7 mouse cellular contexts compared by ENCODE assay signal in the genomic region with DNA sequence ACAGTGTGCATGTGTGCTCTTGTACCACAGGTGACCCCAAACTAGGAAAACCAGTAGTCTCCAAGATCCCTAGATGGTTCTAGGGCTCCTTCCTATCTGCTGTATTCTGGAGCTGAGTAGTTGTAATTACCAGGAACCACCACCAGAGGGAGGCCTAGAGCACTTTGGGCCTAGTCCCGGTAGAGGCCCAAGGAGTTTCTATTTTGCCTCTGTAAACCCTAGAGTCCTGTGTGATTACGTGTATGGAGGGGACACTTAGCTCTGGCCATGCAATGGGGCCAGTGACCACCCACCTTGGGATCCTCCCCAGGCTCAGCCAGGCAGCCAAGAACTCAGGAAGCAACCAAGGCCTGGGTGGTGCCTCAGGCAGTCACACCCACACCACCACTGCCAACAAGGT. TPM values are rescaled to one million over a fixed set of nuclear protein-coding genes. Genes with fewer than 3 reads are reported as not detected.
DNase-seq lines count a peak whose midpoint lies in the region; ATAC-seq lines count a peak whose summit lies in the region.

No protein-coding gene starts in this region.

- H3K9me3 ChIP-seq in forebrain, embryonic 14.5 days (replicated peaks; ENCODE audit: control insufficient read depth, low read length), result no peaks in the 10 kb centered on the region
- no peaks in the 10 kb centered on the region for H3K9me3 ChIP-seq in hindbrain, embryonic 11.5 days (ENCODE audit: control insufficient read depth, low read length)

- H3K4me2 ChIP-seq in forebrain, embryonic 14.5 days (ENCODE audit: low read length), result no peak overlapping the region
- no peak overlapping the region for H3K4me2 ChIP-seq in hindbrain, embryonic 11.5 days (replicated peaks; ENCODE audit: low read depth, low read length)

- WGBS in forebrain, embryonic 14.5 days, result 4% methylated on average over 2 of the region's 2 CpGs
- WGBS in hindbrain, embryonic 11.5 days, result 9% methylated on average over 2 of the region's 2 CpGs

- intact Hi-C loops in left cerebral cortex, postnatal 10 days (cut with DNase I), result no loop called here

- H3K27me3 ChIP-seq in forebrain, embryonic 14.5 days (replicated peaks; ENCODE audit: control insufficient read depth, insufficient read depth, low read length), result 0 out of 2 replicates have a peak, but pooled peaks cover 3% of the 10 kb centered on the region
- H3K27me3 ChIP-seq in hindbrain, embryonic 11.5 days (ENCODE audit: control insufficient read depth, insufficient read depth, low read length), result peaks cover 8% of the 10 kb centered on the region

- peak; percentile 84 for DNase-seq in R1 (ENCODE audit: low read depth, low spot score)
- DNase-seq in cerebellum, adult 11 months, result peak; percentile 78
- DNase-seq in forebrain, embryonic 14.5 days (ENCODE audit: low spot score), result peak; percentile 86
- DNase-seq in hindbrain, embryonic 11.5 days (ENCODE audit: low spot score), result peak; percentile 91
- peak; percentile 66 to 80 for DNase-seq in left cerebral cortex, postnatal 10 days (ENCODE audit: extremely low spot score in 1 of 2, low spot score in 2 of 2)
- DNase-seq in right cerebral cortex, postnatal 25 days, result peak; percentile 75

- no peak overlapping the region for H3K4me3 ChIP-seq in forebrain, embryonic 14.5 days (ENCODE audit: low read depth, low read length)
- H3K4me3 ChIP-seq in hindbrain, embryonic 11.5 days (ENCODE audit: low read depth, low read length), result no peak overlapping the region

- peaks cover 4% of the 10 kb centered on the region; the same call in 1 of the 2 replicates for H3K4me1 ChIP-seq in forebrain, embryonic 14.5 days (ENCODE audit: control insufficient read depth, insufficient read depth, low read length)
- H3K4me1 ChIP-seq in hindbrain, embryonic 11.5 days (replicated peaks; ENCODE audit: control insufficient read depth, insufficient read depth, low read length), result peaks cover 8% of the 10 kb centered on the region; the same call in 1 of the 2 replicates

- no peak overlapping the region for H3K9ac ChIP-seq in forebrain, embryonic 14.5 days (ENCODE audit: low read length)
- H3K9ac ChIP-seq in hindbrain, embryonic 11.5 days (ENCODE audit: low read depth, low read length), result no peak overlapping the region

- peak; percentile 64 for ATAC-seq in forebrain, embryonic 14.5 days
- ATAC-seq in hindbrain, embryonic 11.5 days (ENCODE audit: low FRiP score), result peak; percentile 33; the same call in 1 of the 2 replicates
- peak; percentile 63 for ATAC-seq in megakaryocyte progenitor cell, adult 5-6 weeks (replicated peaks; ENCODE audit: poor library complexity)

- H3K27ac ChIP-seq in forebrain, embryonic 14.5 days (ENCODE audit: low read depth, low read length), result no peak overlapping the region
- H3K27ac ChIP-seq in hindbrain, embryonic 11.5 days (ENCODE audit: low read depth, low read length), result no peak overlapping the region

- H3K36me3 ChIP-seq in forebrain, embryonic 14.5 days (ENCODE audit: control insufficient read depth, insufficient read depth, low read length), result no peaks in the 10 kb centered on the region
- H3K36me3 ChIP-seq in hindbrain, embryonic 11.5 days (ENCODE audit: control insufficient read depth, insufficient read depth, low read length), result no peaks in the 10 kb centered on the region

RNA-seq across cellular contexts. Expression of gene Sh3bp1, which starts 3.7 kb away (rescaled TPM):
- polyA plus RNA-seq in forebrain, embryonic 14.5 days (2014; fragmentation: Nextera tagmentation; extraction: Ambion mirVana), result 4.2 and 5.8 TPM in 2 replicates
- 11.8 and 12.4 TPM in 2 replicates for polyA plus RNA-seq in hindbrain, embryonic 11.5 days (2014; fragmentation: Nextera tagmentation; extraction: Ambion mirVana)
- 1 to 10 TPM; 8.7 to 9.4 TPM for total RNA-seq in left cerebral cortex, postnatal 10 days (2021)
- 42.5 and 55.8 TPM in 2 replicates for total RNA-seq in megakaryocyte progenitor cell, adult 5-6 weeks (2015)
- 18.9 and 22.9 TPM in 2 replicates for total RNA-seq in megakaryocyte progenitor cell, adult 5-6 weeks (2017)

RNA-seq across cellular contexts. Expression of gene Gm49510, which starts 3.8 kb away (rescaled TPM):
- polyA plus RNA-seq in forebrain, embryonic 14.5 days (2014; fragmentation: Nextera tagmentation; extraction: Ambion mirVana), result not detected in 2 replicates
- 0.13 and 0.42 TPM in 2 replicates for polyA plus RNA-seq in hindbrain, embryonic 11.5 days (2014; fragmentation: Nextera tagmentation; extraction: Ambion mirVana)
- total RNA-seq in left cerebral cortex, postnatal 10 days (2021), result not detected
- not detected in 2 replicates for total RNA-seq in megakaryocyte progenitor cell, adult 5-6 weeks (2015)
- 1.2 and 2.6 TPM in 2 replicates for total RNA-seq in megakaryocyte progenitor cell, adult 5-6 weeks (2017)

RNA-seq across cellular contexts. Expression of gene Pdxp, which starts 10.5 kb away (rescaled TPM):
- 101 and 109 TPM in 2 replicates for polyA plus RNA-seq in forebrain, embryonic 14.5 days (2014; fragmentation: Nextera tagmentation; extraction: Ambion mirVana)
- 34.8 and 35.2 TPM in 2 replicates for polyA plus RNA-seq in hindbrain, embryonic 11.5 days (2014; fragmentation: Nextera tagmentation; extraction: Ambion mirVana)
- 100 to 1,000 TPM; 146 to 158 TPM for total RNA-seq in left cerebral cortex, postnatal 10 days (2021)
- 9.5 and 12.8 TPM in 2 replicates for total RNA-seq in megakaryocyte progenitor cell, adult 5-6 weeks (2015)
- 5.0 and 8.8 TPM in 2 replicates for total RNA-seq in megakaryocyte progenitor cell, adult 5-6 weeks (2017)

RNA-seq across cellular contexts. Expression of gene Lgals1, which starts 23.3 kb away (rescaled TPM):
- polyA plus RNA-seq in forebrain, embryonic 14.5 days (2014; fragmentation: Nextera tagmentation; extraction: Ambion mirVana), result 89.0 and 98.0 TPM in 2 replicates
- polyA plus RNA-seq in hindbrain, embryonic 11.5 days (2014; fragmentation: Nextera tagmentation; extraction: Ambion mirVana), result 390 and 438 TPM in 2 replicates
- total RNA-seq in left cerebral cortex, postnatal 10 days (2021), result 10 to 100 TPM; 24.1 to 25.3 TPM
- total RNA-seq in megakaryocyte progenitor cell, adult 5-6 weeks (2015), result 480 and 550 TPM in 2 replicates
- total RNA-seq in megakaryocyte progenitor cell, adult 5-6 weeks (2017), result 648 and 851 TPM in 2 replicates

RNA-seq across cellular contexts. Expression of gene Gga1, which starts 26.3 kb away (rescaled TPM):
- polyA plus RNA-seq in forebrain, embryonic 14.5 days (2014; fragmentation: Nextera tagmentation; extraction: Ambion mirVana), result 34.8 and 46.5 TPM in 2 replicates
- 26.3 and 26.4 TPM in 2 replicates for polyA plus RNA-seq in hindbrain, embryonic 11.5 days (2014; fragmentation: Nextera tagmentation; extraction: Ambion mirVana)
- total RNA-seq in left cerebral cortex, postnatal 10 days (2021), result 10 to 100 TPM; 54.7 to 57.6 TPM
- total RNA-seq in megakaryocyte progenitor cell, adult 5-6 weeks (2015), result 27.8 and 28.9 TPM in 2 replicates
- total RNA-seq in megakaryocyte progenitor cell, adult 5-6 weeks (2017), result 15.4 and 20.1 TPM in 2 replicates

Comparison
In these comparisons a context has a peak if more than half of its experiments do, and no peak if none do; other contexts are left out.
1. RNA of gene Pdxp, which starts 10.5 kb away (total RNA-seq): 146 to 158 TPM in left cerebral cortex, postnatal 10 days; 5.0 to 12.8 TPM in megakaryocyte progenitor cell, adult 5-6 weeks; every median in the first group is over 10 times any median in the second.
2. Peak in every context shown above with its lines, with median percentiles within 50 percentile points of each other: DNase-seq and ATAC-seq.